Mouse (Mus musculus) natural killer cell, adult 2 months (primary cell): ENCODE results near the gene Tmem126a.

ENCODE experiments used
- DNase-seq, 2 experiments: peaks; one replicate each; pipeline ENCODE4 v3.0.0; 2022; ENCODE audit warnings: low spot score in 2 of 2

Gene Tmem126a

DNA sequence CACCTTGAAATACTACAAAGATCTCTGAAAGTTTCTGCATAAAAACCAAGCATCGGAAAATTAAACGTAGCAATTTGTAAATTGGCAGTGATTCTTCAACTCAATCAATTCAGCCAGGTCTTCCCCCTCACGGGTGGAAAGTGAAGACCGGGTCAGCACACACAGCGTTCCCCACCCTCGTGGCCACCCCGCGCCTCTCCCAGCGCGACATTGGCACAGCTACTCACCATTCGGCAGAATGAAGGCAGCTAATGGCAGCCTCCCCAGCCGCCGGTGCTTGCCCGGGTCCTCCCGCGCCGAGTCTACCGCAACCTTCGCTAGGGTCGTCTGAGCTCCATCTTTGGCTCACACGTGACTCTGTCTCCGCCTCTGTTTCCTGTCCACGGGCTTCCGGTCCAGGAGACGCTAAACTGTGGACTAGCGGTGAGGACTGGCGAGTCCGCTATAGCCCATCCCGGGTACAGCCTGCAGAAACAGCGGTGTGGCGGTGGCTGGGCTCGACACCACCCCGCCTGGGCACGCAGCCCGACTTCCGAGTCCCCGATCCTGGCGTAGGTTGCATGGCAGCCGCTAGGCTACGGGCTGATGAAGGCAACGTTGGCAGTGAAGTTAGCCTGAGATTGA, at the start of gene Tmem126a:
Gene Tmem126a, minus strand, starts transcription at position 385 of the 624 bp plus-strand sequence.
- peak; percentile 79 to 83 for DNase-seq

DNA sequence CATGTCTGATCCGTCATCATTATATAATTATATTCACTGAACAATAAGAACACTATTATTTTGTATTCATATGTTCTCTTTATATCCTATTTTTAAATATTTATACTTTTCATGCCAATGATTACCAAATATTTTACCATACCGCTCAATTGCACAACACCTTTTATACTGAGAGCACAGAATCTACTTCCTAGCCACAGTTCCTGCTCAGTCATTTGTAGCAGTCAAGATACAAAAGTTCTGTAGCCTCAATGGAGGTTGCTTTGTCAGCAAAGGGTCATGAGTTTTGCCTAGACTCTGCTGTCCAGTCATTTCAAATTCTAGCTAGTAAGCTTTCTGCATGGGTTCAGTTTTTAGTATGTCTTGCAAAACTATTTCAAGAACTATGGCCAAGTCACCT, 25.6 kb upstream of the Tmem126a start:
- no peak for DNase-seq

DNA sequence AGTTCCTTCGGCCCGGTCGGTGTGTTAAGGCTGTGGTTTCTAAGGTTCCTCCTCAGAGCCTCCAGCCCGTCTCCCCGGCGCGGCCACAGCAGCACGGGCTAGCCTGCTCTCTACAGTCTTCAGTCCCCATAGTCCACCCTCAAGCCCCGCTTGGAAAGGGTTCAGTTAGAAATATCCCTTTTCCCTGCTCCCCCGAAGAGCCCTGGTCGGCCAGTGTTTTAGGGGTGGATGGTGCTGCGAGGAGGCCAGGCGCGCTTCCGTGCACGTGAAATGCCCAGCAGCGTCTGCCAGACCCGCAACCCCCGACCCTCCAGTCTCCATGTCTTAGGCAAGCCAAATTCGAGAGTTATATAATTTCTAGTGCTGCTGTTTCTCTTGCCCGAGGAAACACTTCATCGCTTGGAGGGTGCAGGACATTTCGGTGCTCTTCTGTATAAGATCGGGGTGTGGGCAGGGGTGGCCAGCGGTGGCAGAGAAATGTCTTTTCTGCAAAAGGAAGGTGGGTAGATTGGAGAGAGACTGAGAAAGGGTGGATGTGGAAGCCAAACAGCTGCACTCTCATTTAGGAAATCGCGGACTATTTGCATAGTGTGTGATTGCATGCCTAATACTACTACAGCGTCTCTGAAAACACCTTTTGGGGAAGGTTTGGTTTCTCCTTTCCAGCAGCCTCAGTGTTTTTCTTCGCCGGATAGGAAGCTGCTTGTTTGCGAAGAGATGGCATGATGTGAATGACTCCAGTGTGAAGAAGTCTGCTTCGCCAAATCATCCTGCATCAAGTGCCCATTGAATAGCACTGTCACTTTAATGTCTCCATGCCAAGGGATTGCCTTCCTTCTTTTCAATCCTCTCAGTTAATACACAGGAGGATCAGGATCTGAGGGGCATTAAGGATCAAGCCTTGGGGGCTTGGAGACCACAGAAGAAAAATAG, 19.6 kb upstream of the Tmem126a start, which contains the start of gene Dlg2:
Gene Dlg2, plus strand, starts transcription at position 360 of the 933 bp plus-strand sequence.
- no peak for DNase-seq

DNA sequence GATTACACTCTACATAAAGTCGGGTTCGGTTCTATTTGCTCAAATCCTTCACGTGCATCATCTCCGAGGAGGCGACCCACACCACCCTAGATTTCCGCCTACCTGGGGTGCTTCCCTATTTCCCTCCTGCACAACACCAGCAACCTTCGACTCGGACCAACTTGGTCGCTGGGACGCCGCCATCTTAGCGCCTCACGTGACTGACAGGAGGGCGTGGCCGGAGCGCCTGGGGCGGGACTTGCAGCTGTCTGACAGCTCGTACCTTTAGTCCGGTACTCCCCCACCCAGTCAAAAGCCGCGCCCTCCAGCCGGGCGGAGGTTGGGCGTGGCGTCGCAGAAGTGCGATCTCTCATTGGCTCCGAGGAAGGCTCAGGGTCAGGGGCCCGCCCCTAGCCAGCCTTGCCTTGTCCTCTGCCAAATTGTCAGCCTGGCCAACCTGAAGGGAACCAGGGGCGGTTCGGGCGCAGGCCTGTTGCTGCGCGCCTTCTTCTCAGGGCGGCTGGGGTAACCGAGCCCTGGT, 18.8 kb upstream of the Tmem126a start, which contains the start of gene Tmem126b:
Gene Tmem126b, minus strand, starts transcription at position 209 of the 520 bp plus-strand sequence.
- DNase-seq, result peak; percentile 99

DNA sequence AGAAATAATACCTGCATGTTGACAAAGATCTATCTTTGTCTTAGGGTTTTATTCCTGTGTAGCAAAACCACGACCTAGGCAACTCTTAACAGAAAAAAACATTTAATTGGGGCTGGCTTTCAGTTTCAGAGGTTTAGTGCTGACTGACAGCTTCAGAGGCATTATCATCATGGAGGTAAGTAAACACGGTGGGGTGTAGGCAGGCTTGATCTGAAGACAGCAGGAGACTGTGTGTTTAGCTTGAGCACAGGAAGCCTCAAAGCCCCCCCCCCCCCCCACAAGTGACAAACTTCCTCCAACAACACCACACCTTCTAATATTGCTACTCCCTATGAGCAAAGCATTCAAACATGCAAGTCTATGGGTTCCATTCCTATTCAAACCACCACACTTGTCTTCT, 16.5 kb upstream of the Tmem126a start:
- DNase-seq, result no peak

DNA sequence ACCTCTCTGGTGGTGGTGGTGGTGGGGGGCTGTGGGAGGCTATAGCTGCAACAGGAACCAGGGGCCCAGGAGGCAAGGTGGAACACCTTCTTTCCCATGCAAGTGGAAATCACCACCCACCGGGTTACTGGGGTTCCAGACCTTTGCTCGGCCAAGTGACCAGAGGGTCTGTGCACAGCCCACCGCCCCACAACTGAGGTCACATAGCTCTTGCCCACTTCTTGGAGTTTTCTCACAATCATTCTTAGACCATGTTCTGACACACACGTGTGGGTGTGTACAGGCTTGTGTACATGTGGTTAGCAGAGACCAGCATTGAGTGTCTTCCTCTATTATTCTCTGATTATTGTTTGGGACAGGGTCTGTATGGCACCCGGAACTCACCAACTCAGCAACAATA, 4.4 kb upstream of the Tmem126a start:
- DNase-seq, result no peak

DNA sequence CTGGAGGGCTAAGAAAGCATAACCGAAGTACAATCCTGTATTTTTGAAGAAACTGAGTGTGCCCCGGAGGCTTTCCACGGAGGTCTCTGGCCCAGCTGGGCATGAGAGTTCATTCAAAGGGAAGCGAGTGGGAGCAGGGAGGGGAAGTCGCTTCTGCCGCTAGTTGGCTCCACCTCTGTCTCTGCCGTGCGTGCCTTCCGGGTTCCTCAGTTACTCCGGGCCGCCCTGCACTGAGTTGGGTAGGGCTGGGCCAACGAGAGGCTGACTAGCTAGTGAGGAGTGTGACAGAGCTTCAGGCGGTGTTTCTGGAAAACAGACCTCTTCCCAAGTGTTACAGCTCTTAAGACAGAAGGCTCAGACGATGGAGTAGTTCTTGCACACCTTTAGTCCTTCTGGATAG, 3.9 kb upstream of the Tmem126a start:
- DNase-seq, result peak; percentile 34 to 43

DNA sequence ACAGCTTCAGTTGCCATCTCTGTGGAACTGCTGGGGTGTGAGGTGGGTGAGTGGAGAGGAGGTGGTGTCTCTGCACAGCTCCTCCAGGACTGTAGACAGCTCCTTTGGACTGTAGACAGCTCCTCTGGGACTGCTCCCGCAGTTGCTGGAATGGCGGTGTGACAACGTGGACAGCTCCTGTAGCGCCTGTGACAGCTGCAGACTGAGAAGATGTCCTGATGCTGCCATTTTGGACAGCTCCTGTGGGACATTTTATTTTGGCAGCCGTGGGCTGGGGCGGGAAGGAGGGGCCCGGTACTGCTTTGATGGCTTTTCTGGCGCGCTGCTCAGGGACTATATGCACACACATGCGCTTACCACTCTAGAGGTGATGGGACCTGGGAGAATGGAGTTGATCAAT, 3.3 kb upstream of the Tmem126a start:
- no peak for DNase-seq

DNA sequence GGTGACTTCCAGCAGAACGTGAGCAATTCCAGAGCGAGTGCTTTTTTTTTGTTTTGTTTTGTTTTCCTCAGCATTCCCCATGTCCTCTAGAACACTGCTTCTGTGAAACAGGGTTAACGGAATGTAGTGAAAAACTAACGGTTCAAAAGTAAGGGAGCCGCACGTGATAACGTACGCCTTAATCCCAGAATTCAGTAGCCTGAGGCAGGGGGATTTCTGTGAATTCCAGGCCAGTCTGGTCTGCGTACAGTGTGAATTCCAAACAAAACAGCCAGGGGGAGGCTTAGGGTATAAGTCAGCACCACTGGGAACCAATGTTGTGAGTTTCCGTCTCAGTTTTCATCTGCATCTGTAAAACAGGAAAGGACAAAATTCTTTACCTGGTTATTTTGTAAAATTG, 488 bp upstream of the Tmem126a start:
- no peak for DNase-seq

DNA sequence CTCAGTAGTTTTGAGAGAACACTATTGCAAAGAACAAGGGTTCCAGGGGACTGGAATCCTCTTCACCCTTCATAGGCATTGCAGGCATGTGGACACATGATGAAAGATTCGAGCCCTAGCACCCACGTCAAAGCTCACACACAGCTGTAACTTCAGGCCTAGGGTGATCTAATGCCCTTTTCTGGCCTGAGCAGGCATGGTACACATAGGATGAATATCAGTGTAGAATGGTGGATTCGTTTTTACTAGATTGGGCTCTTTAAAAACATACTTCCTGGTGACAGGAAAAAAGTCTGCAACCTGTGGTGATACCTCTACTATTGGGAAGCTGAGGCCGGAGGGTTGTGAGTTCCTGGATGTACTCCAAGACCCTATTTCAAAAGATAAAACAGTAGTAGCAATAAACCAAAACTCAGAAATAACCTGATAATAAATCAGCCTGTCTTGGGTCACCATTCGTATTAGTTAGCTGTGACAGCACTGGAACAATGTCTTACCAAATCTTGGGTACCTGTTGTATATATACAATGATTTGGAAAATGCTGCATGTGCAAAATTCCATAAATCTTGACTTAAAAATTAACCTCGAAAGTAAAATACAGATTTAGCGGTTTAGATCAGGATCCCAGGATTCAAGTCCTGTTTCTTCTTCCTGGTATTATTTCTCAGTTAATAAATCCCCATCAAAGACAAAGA, 732 bp downstream of the Tmem126a start:
- no peak for DNase-seq

DNA sequence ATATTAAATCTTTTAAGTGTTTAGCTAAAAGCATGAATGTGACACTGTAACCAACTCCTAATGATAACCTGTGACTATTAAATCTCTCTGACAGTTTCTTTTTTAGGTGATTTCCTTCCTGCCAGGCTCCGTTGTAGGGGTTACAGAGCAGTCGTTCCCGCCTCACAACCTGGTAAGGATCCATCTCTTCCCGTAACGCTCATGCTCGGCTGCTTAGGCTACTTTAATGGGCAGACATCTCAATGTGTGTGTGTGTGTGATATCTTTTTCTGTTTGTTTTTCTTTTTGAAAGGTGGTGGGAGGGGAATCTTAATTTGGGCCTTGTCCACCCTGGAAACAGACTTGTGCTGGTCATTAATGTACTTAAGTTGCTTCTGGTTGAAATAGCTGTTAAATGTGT, 12.8 kb downstream of the Tmem126a start:
- DNase-seq, result no peak

DNA sequence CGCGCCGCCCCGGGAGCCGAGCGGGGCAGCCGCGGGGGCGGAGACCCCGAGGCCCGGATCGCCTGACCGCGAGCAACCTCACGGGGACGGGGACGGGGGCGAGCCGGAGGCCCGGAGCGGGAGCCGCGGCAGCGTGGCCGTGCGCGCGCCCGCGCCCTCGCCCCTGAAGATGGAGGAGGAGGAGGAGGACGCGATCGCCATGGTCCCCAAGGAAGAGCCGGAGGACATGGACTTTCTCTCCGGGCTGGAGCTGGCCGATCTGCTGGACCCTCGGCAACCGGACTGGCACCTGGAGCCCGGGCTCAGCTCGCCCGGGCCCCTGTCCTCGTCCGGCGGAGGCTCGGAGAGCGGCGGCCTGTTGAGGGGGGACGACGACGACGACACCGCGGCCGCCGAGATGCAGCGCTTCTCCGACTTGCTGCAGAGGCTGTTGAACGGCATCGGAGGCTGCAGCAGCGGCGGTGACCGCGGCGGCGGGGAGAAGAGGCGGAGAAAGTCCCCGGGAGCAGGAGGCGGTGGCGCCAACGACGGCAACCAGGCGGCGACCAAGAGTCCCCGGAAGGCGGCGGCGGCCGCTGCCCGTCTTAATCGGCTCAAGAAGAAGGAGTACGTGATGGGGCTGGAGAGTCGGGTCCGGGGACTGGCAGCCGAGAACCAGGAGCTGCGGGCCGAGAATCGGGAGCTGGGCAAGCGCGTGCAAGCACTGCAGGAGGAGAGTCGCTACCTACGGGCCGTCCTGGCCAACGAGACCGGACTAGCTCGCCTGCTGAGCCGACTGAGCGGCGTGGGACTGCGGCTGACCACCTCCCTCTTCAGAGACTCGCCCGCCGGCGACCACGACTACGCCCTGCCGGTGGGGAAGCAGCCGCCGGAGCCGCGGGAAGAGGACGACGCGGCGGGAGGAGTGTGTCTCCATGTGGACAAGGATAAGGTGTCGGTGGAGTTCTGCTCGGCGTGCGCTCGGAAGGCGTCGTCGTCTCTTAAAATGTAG, 13.6 kb downstream of the Tmem126a start:
- peak; percentile 67 to 71 for DNase-seq

DNA sequence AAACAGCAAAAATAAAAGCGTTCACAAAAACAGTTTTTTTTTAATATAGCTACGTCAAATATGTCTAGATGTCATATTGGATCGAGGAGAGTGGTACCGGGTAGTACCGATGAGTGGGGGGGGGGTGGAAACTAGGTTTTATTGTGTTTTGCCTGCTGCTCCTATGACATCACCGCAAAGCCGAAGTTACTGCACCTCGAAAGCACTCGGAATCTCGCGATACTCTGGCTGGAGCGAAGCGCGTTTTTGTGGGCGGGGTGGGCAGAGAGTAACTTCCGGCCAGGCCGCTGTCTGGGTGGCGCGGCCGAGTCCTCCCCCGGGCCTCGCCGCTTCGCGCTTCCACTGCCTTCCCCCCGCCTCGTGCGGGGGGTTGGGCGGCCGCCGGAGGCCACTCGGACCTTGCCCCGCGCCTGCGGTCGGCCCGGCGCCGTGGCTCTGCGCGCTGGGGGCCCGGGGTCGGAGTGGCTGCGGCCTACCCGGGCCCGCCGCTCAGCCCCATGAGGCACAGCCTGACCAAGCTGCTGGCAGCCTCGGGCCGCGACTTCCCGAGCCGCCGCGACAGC, 14.4 kb downstream of the Tmem126a start, which contains the start of gene Crebzf:
Gene Crebzf, plus strand, starts transcription at position 212 of the 563 bp plus-strand sequence.
- DNase-seq, result peak; percentile 94 to 96

DNA sequence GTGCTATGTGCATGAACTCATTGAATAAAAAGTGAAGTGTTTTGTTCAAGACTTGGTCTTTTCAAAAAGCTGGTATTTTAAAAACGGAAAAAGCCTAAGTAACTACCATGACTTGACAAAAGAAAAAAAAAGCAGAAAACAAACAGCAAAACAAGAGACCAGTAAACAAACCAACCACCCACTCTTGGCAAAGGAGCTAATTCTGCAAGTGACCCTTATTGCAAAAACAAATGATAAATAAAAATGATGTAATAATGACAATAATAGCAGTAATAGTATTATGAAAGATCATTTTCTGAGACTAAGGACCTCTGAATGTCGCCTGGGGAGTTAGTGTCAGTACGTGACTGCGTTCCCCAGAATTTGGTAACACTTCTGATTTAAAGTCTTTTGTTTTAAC, 15.0 kb downstream of the Tmem126a start:
- DNase-seq, result no peak

DNA sequence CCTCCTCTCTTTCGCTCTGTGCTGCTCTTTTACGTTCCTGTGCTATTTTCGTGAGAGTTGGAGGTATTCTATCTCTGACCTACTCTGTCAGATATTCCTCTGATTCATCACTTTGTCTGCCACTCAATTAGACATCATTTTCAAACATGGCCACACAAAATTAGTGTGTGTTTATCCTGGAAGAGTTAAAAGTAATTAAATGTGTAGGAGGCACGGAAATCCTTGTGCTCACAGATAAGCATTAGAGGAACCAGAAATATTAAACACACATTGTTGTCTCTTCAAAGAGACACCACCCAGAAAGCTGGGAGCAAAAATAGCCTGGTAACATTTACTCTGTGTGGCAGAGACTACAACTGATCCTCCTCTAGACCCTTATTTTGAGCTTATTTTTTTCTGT, 17.0 kb downstream of the Tmem126a start:
- DNase-seq, result no peak

DNA sequence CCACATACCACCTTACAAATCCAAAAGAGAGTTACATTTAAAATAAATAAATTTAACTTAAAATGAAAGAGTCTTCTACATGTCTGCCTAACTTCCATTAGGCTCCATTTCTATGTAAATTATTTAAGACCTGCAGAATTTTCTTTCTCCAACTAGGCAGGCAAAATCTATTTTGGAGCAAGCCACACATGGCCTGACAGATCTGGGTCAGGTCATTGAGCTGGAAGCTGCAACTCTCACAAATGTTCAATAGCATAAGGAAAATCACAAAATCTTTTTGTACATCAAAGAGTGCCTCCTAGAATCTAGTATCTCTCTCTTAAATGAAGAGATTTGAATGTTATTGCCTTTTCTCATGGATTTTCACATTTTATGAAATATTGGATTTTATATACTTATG, 24.8 kb downstream of the Tmem126a start:
- no peak for DNase-seq

DNA sequence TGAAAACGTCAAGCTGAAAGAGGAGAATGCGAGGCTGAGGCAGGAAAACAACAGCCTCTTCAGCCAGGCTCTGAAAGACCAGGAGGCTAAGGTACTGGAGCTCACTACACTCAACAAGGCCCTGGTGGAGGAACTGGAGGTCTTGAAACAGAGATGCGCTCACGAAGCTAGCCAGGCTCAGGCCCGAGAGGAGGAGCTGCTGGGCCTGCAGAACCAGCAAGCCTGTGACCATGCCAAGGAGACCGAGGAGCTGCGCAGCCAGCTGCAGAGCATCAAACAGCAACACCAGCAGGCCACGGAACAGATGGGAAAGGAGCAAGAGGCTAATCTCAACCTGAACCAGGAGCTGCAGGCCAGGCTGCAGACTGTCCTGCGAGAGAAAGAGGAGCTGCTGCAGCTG, 30.0 kb downstream of the Tmem126a start:
- no peak for DNase-seq

DNA sequence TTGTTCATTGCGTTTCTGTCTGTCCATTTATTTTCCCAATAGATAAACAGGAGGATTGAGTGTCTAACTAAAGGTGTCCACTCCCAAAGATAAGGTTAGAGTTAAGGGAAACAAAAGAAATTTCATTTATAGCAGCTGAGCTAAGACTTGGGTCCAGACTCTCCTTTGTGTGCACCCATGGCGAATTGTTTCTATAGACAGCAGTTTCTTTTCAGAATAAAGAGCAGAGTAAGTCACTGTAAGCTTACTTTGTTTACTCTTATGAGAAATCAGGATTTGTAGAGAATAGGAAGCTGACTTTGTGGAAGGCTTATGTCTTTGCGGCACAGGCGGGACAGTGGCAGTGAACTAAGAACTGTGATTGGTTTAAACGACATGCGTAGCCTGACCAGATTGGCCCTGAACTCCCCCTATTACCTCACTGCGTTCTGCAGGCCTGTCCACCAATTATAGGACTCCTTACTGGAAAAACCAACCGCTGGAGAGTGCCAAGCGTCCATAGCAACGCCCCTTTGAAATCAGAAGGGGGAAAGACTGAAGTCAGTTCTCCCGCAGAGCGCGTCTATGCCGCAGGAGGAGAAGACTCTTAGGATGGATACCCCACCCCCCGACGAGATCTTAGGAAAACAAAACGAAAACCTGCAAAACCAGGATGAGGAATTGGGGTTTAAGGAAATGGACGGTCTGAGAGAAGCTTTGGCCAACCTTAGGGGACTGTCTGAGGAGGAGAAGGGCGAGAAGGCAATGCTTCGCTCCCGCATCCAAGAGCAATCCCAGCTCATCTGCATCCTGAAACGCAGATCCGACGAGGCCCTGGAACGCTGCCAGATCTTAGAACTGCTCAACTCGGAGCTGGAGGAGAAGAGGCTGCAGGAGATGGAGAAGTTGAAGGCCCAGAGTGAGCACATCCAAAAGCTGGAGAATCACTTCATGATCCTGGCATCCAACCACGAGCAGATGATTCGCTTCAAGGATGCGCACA, 30.7 kb downstream of the Tmem126a start, which contains the start of gene Ccdc89:
Gene Ccdc89, plus strand, starts transcription at position 558 of the 982 bp plus-strand sequence.
- peak; percentile 31 to 43 for DNase-seq

DNA sequence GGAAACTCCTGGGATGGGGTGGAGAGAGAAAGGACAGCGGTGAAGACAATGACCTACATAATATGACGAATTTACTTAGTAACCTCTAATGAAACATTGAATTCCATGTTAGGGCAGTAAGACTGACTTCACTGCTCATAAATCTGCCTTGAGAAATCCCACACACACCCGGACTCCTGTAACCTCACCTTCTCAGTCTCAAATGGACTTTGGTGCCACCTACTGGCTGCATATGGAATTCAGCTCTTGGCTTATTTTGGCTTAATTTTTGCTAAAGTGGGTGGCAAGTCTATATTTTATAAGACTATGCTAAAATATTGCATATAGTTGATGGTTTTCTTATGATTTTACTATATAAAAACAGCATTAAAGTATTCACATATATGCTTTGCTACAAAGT, 47.1 kb downstream of the Tmem126a start:
- peak; percentile 49 to 69 for DNase-seq
